Mouse (Mus musculus) adrenal gland, postnatal 10 days (tissue): ENCODE measurements at regions not wholly inside any gene's neighbourhood (a gene's known extent, or its start where the extent isn't known, plus 50 kb on each side); places are given as distances from the start of the nearest gene placed in this dataset.
A peak's percentile ranks its signal among the peaks of the same experiment; 100 is the strongest.

Experiments
- DNase-seq: peaks from one replicate; pipeline ENCODE4 v3.0.0; 2021; ENCODE audit warnings: mixed read lengths

GRCm38 (mm10) chr8:87112355-87112754 is 227.3 kb upstream of the N4bp1 start:
- DNase-seq, result no peak

- no peak for DNase-seq
Observed at GRCm38 (mm10) chr8:87105106-87105505, 220.0 kb upstream of the N4bp1 start.

DNA sequence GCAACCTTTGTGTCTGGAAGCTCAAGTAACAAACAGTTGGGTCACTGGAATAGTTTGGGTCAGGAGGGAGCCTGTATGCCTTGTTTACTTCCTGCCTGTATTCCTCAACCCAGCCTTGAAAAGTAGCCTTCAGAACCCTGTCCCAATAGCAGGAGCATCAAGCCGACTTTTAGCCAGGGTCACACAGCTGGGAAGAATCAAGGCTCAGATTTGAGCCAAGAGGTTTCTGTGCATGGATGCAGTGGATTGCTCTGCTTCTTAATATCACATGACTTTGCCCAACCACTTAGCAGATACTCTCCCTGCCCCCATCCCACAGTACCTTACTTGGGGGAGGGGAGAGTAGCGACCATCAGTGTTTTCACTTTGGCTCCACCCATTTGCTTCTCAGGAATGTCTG is 210.2 kb upstream of the N4bp1 start:
- DNase-seq, result no peak

DNA sequence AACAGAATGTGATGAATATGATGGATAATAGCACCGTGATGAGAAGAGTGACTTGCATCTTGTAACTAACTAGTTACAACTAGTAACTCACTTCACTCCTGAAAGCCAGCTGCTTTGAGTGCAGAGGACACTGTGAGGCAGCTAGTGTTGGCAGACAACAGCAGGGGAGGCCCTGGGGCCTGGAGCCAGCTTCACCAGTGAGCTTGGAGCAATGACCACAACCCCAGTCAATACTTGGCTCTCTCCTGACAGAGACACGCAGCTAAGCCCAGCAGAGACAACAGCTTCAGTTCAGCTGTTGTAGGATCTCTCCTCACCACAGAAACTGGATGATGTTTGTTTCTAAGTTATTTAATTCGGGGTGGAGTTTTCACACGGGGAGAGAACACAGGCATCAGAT is 209.6 kb upstream of the N4bp1 start:
- DNase-seq, result no peak

- peak; percentile 26 for DNase-seq
Observed at GRCm38 (mm10) chr8:87093716-87094115, 208.7 kb upstream of the N4bp1 start.

DNA sequence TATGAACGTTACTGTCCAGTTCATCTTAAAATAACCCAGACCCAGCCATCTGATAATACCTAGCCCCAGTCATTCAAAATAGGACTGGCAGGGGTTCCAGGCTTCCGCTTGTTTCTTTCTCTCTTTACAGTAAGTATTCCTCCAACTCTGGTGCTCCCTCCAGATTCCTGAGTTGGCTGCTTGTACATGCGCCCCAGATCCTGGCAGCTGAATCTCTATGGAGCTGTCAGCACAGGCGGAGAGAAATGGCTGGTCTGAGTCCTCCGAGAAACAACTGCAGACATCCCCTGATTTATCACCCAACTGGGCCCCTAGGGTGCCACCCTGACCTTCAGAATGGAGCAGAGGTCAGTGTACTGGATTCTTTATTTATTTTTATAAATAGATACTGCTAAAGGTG is 208.0 kb upstream of the N4bp1 start:
- DNase-seq, result no peak

DNA sequence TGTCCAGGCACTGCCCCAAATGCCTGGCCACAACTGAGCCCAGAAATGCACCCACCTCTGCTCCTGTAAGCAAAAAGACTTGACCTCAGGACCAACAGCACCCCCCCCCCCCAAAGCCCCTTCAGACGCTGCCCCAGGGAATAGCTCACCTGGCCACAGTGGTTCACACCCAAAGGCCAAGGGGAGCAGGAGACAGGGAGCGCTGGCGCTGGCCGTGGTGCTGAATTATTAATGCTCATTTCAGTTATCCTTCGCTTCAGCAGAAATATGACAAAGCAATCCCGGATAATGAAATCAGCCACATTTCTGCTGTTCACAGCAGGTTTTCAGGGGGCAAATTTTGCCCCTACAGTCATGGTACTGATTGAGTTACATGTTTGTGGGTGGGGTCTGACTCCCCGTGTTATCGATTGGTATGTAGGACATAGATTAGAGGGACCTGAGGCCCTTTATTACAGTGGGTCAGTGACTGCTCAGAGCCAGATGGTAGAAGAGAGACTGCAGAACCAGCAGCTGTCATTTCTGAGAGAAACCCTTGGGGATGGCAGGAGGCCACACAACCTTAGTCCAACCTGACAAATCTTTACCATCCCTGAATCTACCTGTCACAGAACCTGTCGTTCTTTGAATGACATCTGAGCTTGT is 202.5 kb upstream of the N4bp1 start:
- DNase-seq, result peak; percentile 70

DNA sequence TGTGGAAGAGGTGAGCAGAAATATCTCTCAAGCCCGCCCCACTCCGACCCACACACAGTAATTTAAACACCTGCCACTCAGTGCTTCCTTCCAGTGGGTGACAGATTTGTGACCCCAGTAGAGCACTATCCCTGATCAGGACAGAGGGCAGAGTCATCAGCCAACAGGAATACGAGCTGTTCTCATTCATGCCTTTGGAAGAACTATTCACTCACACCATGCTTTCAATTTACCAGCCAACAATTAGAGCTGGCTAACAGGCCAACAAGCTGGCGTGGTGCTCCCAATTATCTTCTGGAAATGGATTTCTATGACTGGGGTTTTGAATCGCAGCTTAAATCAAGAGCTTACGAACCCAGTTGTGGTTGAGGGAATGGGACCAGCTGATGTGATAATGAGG is 193.2 kb upstream of the N4bp1 start:
- no peak for DNase-seq

GRCm38 (mm10) chr8:87075921-87076320 is 190.9 kb upstream of the N4bp1 start:
- no peak for DNase-seq

- no peak for DNase-seq
Observed at GRCm38 (mm10) chr8:87071224-87071623, 186.2 kb upstream of the N4bp1 start.

- no peak for DNase-seq
Observed at GRCm38 (mm10) chr8:87067106-87067505, 182.0 kb upstream of the N4bp1 start.

- no peak for DNase-seq
Observed at GRCm38 (mm10) chr8:87064768-87065167, 179.7 kb upstream of the N4bp1 start.

GRCm38 (mm10) chr8:87064250-87064747 is 179.2 kb upstream of the N4bp1 start:
- DNase-seq, result no peak

GRCm38 (mm10) chr8:87063588-87063987 is 178.5 kb upstream of the N4bp1 start:
- no peak for DNase-seq

GRCm38 (mm10) chr8:87049746-87050145 is 164.7 kb upstream of the N4bp1 start:
- no peak for DNase-seq

- DNase-seq, result no peak
Observed at GRCm38 (mm10) chr8:87049196-87049595, 164.1 kb upstream of the N4bp1 start.

DNA sequence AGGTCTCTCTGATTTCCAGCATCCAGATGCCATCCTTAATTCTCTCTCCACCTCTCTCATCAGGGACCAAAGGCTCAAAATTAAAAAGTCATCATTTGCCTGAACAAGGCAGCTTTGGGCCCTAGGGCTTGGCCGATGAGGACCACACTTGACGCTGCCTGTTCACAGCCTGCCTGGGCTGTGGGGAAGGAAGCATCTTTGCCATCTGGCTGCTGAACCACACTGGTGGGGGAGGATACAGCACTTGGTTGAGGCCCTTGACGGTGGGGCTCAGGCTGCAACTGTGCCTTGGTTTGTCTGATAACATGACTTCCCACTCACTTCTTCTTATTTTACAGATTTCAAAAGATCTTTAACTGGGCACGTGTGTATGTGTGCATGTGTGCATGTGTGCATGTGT is 161.5 kb upstream of the N4bp1 start:
- no peak for DNase-seq

DNA sequence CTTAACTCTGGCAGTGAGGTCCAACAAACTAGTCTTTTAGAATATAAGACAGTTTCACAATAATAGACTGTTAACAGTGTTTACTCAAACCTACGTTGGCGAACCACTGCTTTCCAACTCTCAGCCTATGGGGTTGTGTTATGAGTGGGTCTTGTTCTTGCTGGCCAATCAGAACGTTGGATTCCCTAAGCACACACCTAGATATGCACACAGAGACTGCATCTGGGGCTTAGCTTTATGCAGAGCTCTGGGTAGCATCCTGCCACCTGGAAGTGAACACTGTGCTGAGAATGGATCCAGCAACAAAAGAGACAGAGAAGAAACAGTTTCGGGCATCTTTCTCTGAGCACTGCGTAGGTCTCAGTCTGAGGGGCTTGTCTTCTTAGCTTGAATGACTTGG is 158.0 kb upstream of the N4bp1 start:
- DNase-seq, result no peak

DNA sequence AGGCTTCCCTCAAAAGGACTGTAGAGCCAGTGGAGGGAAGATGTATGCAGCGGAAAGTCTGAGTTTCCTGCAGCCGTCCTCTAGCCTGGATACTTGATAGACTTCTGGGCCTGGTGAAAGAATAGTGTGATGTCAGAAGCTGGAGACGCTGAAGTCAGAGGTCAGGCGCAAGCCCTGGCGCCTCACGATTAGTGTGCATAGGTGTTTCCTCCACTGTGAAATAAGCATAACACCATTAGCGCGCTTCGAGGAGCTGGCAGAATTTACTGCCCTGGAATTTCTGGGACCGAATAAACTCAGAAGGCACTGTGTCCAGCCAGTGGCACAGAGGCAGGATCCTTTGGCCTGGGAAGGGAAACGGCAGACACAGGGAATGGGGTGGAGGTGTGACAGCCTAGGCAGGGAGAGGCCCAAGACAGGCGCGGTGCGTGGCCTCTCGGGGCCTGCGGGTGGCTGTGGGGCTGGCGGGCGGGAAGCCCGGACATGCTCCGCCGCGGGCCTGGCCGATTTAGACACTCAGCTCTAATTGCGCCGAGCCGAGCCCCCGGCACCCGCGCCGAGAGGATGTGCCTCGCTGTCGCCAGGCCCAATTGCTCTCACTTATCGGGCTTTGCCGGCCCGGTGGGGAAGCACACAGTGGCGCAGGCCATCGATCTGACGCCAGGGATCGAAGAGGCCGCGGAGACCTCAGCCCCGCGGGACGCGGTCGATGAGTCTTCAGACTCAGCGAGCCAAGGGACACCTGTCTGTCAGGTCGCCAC is 152.7 kb upstream of the N4bp1 start:
- peak; percentile 18 for DNase-seq

DNA sequence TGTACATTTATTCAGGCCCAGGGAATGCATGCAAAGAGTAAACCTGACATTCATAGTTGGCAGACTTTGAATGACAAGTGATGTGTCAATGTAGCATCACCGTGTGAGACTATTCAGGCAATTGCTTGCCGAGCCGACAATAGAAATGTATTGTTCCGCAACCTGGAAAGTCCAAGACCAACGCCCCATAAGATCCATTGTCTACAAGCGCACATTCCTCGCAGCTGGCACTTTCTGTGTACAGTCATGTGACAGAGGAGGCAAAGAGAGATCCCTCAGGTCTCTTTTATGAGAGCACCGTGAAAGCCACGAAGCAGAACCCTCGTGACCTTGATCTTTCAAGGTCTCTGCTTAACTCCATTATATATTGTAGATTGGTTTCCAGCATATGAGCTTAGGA is 150.9 kb upstream of the N4bp1 start:
- no peak for DNase-seq

DNA sequence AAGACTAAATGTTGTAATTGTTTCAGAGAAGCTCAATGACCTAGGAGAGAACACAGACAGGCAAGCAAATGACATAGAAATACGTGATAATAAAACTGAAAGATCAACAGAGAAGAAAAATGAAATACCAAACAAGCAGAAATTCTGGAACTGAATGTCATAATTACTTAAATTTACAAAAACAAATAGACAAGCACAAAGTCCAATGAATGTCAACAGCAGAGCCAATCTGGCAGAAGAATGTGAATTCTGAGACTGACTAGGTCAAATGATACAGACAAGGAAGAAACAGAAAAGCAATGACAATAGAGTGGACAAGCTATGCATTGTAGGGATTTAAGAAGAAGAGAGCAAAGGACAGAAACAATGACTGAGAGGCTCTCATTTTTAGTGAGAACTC is 143.1 kb upstream of the N4bp1 start:
- DNase-seq, result no peak

- no peak for DNase-seq
Observed at GRCm38 (mm10) chr8:87025946-87026345, 140.9 kb upstream of the N4bp1 start.

DNA sequence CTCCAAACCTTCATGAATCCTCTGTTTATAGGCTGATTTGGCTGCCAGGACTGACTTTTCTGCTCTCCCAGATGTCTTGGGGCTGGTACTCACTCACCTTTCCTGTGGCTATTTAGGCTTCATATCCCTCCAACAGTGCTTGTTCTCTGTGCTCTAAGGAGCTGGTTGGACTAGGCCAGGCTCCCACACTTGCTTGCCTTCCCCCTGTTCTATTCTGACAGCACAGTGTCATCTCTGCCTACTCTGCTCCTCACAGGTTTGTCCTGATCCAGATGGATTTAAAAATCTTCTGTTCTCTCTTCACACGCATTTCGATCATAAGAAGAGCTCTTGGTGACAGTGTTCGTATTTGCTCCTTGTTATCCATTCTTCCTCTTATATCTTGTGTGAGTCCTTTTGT is 134.7 kb upstream of the N4bp1 start:
- no peak for DNase-seq

DNA sequence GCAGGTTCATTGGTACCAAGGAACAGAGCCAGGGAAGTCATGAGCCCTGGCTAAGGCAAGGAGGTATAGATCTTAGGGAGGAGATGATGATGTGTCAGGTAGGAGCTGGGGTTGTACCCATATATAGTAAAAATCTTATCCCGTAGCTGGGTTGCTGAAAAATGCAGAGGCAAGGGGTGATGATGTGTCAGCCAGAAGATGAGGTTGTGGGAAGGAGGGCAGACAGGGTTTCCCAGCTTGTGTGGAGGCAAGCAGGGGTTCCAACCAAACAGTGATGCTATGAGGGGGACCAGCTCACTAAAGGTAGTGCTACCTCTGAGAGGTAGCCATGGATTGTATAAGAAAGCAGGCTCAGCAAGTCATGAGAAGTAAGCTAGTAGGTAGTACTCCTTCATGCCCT is 90.5 kb upstream of the N4bp1 start:
- no peak for DNase-seq
